Mouse (Mus musculus) liver, embryonic 12.5 days (tissue): ENCODE measurements around the gene Dvl1. TPM values are rescaled to one million over a fixed set of nuclear protein-coding genes. Genes with fewer than 3 reads are reported as not detected.

Experiments used
- ATAC-seq: fragments of 200-750 bp; cut with Nextera tagmentation; 2 replicates; pipeline ENCODE4 v1.8.0; 2017; ENCODE audit warnings: moderate number of reproducible peaks, mild to moderate bottlenecking, moderate library complexity
- H3K27ac ChIP-seq: fragments of 300-500 bp; sonication (generic); 2 replicates; pipeline ENCODE4 v1.5.1; 2016; ENCODE audit warnings: mild to moderate bottlenecking
- H3K27me3 ChIP-seq: fragments of 300-500 bp; sonication (generic); replicated peaks from 2 replicates; pipeline ENCODE4 v1.6.1; 2016; ENCODE audit warnings: mild to moderate bottlenecking, moderate library complexity
- H3K36me3 ChIP-seq: fragments of 300-500 bp; sonication (generic); 2 replicates; pipeline ENCODE4 v1.6.1; 2016; ENCODE audit warnings: mild to moderate bottlenecking, moderate library complexity
- H3K4me1 ChIP-seq: fragments of 300-500 bp; sonication (generic); 2 replicates; pipeline ENCODE4 v1.6.1; 2016
- H3K4me2 ChIP-seq: fragments of 300-500 bp; sonication (generic); 2 replicates; pipeline ENCODE4 v1.6.1; 2016; ENCODE audit warnings: mild to moderate bottlenecking, moderate library complexity
- H3K4me3 ChIP-seq: fragments of 300-500 bp; sonication (generic); 2 replicates; pipeline ENCODE4 v1.5.1; 2016; ENCODE audit warnings: mild to moderate bottlenecking, moderate library complexity
- H3K9ac ChIP-seq: fragments of 300-500 bp; sonication (generic); 2 replicates; pipeline ENCODE4 v1.6.1; 2016; ENCODE audit warnings: mild to moderate bottlenecking, moderate library complexity
- H3K9me3 ChIP-seq: fragments of 300-500 bp; sonication (generic); replicated peaks from 2 replicates; pipeline ENCODE4 v1.6.1; 2016; ENCODE audit warnings: mild to moderate bottlenecking, moderate library complexity
- WGBS: fragments of 180-500 bp; shearing (Covaris S2); methylation state at CpG from one replicate; pipeline ENCODE4 v1.1.7; 2016; ENCODE audit not compliant: insufficient replicate concordance; 5-methylcytosine and 5-hydroxymethylcytosine counted together
- polyA plus RNA-seq: library from polyadenylated mRNA; unstranded; fragments of >200 nt; fragmentation: Nextera tagmentation; extraction: Ambion mirVana; gene quantifications from 2 replicates; pipeline ENCODE4 v1.2.1, GENCODE M21; 2016

The Dvl1 gene
- polyA plus RNA-seq, 1 experiment from 2014 or later, result 10.7 TPM

GRCm38 (mm10) chr4:155856881-155857280 is 9.7 kb downstream of the Dvl1 start:
- WGBS, result 45% methylated on average over 3 of the region's 3 CpGs

GRCm38 (mm10) chr4:155859318-155859717 is 12.1 kb downstream of the Dvl1 start:
- Histone ChIP-seq H3K27ac (no peak overlapping the region), H3K27me3 (no peaks in the 10 kb centered on the region), H3K4me2 (no peak overlapping the region), H3K9me3 (no peaks in the 10 kb centered on the region), H3K4me1 (peaks cover 22% of the 10 kb centered on the region), H3K9ac (no peak overlapping the region), H3K36me3 (peaks cover 71% of the 10 kb centered on the region), H3K4me3 (no peak overlapping the region)
- 40% methylated on average over 13 of the region's 13 CpGs for WGBS
- ATAC-seq, result peak; percentile 16; the same call in 1 of the 2 replicates

More at GRCm38 (mm10) chr4:155856881-155857280, 9.7 kb downstream of the Dvl1 start:
- Histone ChIP-seq H3K4me1 (peaks cover 22% of the 10 kb centered on the region), H3K9ac (no peak overlapping the region), H3K4me2 (peak overlapping the region; percentile 26), H3K27ac (no peak overlapping the region), H3K9me3 (no peaks in the 10 kb centered on the region), H3K27me3 (no peaks in the 10 kb centered on the region), H3K4me3 (no peak overlapping the region), H3K36me3 (peaks cover 84% of the 10 kb centered on the region)
- peak; percentile 57 for ATAC-seq

DNA sequence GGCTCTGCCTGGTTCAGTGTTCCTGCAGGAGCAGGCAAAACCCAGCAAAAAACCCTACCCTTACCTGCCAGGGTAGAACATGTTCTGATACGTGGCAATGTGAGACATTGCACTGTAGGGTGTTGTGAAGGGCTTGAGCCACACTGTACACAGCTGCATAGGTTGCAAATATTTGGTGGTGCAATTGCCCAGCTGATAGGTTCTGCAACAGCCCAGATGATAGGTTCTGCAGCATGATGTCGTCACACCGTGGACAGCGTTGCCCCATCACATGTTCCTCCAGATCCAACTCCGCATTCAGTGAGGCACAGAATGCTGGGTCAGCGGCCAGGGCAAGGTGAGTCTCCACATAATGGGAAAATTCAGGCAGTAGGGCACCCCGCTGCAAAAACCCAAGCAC is 14.6 kb downstream of the Dvl1 start:
- Histone ChIP-seq H3K4me3 (no peak overlapping the region), H3K9me3 (no peaks in the 10 kb centered on the region), H3K4me2 (no peak overlapping the region), H3K9ac (no peak overlapping the region), H3K36me3 (peaks cover 71% of the 10 kb centered on the region), H3K4me1 (peaks cover 6% of the 10 kb centered on the region), H3K27me3 (no peaks in the 10 kb centered on the region), H3K27ac (no peak overlapping the region)
- WGBS, result 80% methylated on average over 7 of the region's 7 CpGs
- no peak for ATAC-seq

DNA sequence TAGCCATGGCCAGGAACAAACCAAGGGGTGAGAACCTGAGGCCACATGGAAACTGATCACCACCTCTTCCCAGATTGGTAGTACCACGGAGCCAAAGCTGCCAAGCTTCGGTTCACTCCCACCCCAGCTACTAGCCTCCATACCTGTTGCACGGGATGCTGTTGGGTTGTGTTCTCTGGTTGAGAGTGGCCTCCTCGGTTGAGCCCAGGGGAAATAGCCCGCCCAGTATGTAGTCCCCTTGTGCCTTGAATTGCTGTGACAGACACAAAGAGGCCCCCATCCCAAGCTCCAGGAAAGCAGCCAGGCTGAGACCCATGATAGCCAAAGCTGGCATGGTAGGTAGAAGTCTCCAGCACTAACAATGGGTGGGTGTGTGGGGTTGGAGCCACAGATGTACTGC is 15.8 kb downstream of the Dvl1 start, which contains the start of gene Tas1r3:
Gene Tas1r3 (minus strand): TSS at position 362 of the 400 bp plus-strand sequence.
- no peak for ATAC-seq
- H3K27me3 ChIP-seq, result no peaks in the 10 kb centered on the region
- no peak within 1 kb of the TSS for H3K4me2 ChIP-seq
- no peak within 1 kb of the TSS for H3K9ac ChIP-seq
- peaks cover 6% of the 10 kb centered on the region for H3K4me1 ChIP-seq
- H3K36me3 ChIP-seq, result peaks cover 62% of the 10 kb centered on the region
- 61% methylated on average over 5 of the region's 5 CpGs for WGBS
- no peak within 1 kb of the TSS for H3K4me3 ChIP-seq
- no peak within 1 kb of the TSS for H3K27ac ChIP-seq
- H3K9me3 ChIP-seq, result no peaks in the 10 kb centered on the region

- Histone ChIP-seq H3K36me3 (peaks cover 50% of the 10 kb centered on the region), H3K4me1 (peaks cover 36% of the 10 kb centered on the region), H3K27ac (peak overlapping the region; percentile 55), H3K4me2 (peak overlapping the region; percentile 94), H3K27me3 (no peaks in the 10 kb centered on the region), H3K9ac (peak overlapping the region; percentile 76), H3K9me3 (no peaks in the 10 kb centered on the region), H3K4me3 (peak overlapping the region; percentile 71)
- WGBS, result 5% methylated on average over 22 of the region's 22 CpGs
- ATAC-seq, result peak; percentile 42
Measured at GRCm38 (mm10) chr4:155868614-155869298, 21.6 kb downstream of the Dvl1 start.

DNA sequence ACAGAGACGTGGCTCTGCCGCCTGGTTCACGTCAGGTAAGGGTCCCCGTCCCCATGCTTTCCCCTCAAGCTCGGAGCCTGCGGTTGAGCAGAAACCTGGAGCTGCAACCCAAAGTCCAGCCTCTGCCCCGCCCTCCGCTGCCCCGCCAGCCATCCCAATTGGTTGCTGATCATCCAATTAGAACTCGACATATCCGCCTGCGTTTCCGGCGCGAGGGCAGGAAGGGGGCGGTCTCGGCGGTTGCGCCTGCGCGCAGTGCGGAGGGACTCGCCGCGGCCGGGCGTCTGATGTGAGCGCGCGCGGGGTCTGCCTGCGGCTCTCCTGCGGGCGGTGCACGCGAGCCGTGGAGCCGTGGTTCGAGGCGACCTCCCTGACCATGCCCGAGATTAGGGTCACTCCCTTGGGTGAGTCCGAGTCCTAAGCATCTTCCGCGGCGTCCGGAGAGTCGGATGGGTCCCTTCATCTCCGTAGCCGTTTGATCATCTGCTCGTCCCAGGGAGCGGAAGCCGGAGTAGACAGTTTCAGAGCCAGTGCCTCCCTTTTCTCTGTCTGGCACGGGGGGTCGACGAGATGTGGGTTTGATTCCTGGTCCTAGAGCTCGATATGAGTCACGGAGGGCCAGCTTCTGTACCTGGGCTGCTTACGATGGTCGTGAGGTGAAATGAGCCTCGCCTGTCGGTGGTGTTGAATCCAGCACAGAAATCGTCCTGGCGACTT is 22.3 kb downstream of the Dvl1 start, which contains the start of the genes Cptp and Ints11:
Gene Cptp (minus strand): TSS at position 124 of the 717 bp plus-strand sequence.
Gene Ints11 (plus strand): TSS at position 230 of the 717 bp plus-strand sequence.
- Histone ChIP-seq H3K27ac (peak within 1 kb of the TSS; percentile 67), H3K9me3 (no peaks in the 10 kb centered on the region), H3K36me3 (peaks cover 56% of the 10 kb centered on the region), H3K4me1 (peaks cover 36% of the 10 kb centered on the region), H3K9ac (peak within 1 kb of the TSS; percentile 82), H3K27me3 (no peaks in the 10 kb centered on the region), H3K4me2 (peak within 1 kb of the TSS; percentile 94), H3K4me3 (peak within 1 kb of the TSS; percentile 71)
- WGBS, result 1% methylated on average over 63 of the region's 63 CpGs
- ATAC-seq, result peak; percentile 97

DNA sequence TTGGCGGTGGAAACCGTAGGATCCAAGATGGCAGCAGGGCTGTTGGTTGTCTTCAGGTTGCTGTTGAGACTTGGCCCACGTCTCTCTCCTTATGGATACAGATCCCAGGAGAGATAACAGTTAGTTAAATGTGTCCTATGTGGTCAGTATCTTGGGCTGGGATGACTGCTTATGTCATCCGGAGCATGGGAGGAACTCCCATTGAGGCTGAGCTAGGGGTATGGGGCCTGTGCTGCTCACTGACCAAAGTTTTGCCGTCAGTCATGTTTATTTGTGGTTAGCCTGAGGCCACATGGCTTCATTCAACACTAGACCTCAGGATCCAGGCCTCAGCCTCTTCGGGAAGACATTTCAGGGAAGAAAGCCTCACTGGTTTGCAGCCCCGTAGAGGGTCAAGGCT is 24.2 kb downstream of the Dvl1 start:
- no peak overlapping the region for H3K9ac ChIP-seq
- H3K4me3 ChIP-seq, result no peak overlapping the region
- peaks cover 53% of the 10 kb centered on the region for H3K36me3 ChIP-seq
- 77% methylated on average over 7 of the region's 7 CpGs for WGBS
- no peaks in the 10 kb centered on the region for H3K27me3 ChIP-seq
- no peaks in the 10 kb centered on the region for H3K9me3 ChIP-seq
- 0 out of 2 replicates have a peak overlapping the region, but pooled peaks have one; percentile 5 for H3K4me2 ChIP-seq
- no peak for ATAC-seq
- H3K27ac ChIP-seq, result no peak overlapping the region
- peaks cover 36% of the 10 kb centered on the region for H3K4me1 ChIP-seq

- Histone ChIP-seq H3K27ac (0 out of 2 replicates have a peak overlapping the region, but pooled peaks have one; percentile 17), H3K9ac (no peak overlapping the region), H3K4me3 (no peak overlapping the region), H3K9me3 (no peaks in the 10 kb centered on the region), H3K36me3 (peaks cover 66% of the 10 kb centered on the region), H3K27me3 (no peaks in the 10 kb centered on the region), H3K4me1 (no peaks in the 10 kb centered on the region), H3K4me2 (no peak overlapping the region)
- 53% methylated on average over 3 of the region's 3 CpGs for WGBS
- no peak for ATAC-seq
Measured at GRCm38 (mm10) chr4:155883587-155883986, 36.4 kb downstream of the Dvl1 start.

GRCm38 (mm10) chr4:155886330-155886729 is 39.1 kb downstream of the Dvl1 start:
- Histone ChIP-seq H3K9me3 (no peaks in the 10 kb centered on the region), H3K4me1 (peaks cover 16% of the 10 kb centered on the region), H3K4me3 (no peak overlapping the region), H3K9ac (no peak overlapping the region), H3K27me3 (no peaks in the 10 kb centered on the region), H3K36me3 (peaks cover 73% of the 10 kb centered on the region), H3K4me2 (no peak overlapping the region), H3K27ac (no peak overlapping the region)
- no peak for ATAC-seq
- 81% methylated on average over 5 of the region's 5 CpGs for WGBS

DNA sequence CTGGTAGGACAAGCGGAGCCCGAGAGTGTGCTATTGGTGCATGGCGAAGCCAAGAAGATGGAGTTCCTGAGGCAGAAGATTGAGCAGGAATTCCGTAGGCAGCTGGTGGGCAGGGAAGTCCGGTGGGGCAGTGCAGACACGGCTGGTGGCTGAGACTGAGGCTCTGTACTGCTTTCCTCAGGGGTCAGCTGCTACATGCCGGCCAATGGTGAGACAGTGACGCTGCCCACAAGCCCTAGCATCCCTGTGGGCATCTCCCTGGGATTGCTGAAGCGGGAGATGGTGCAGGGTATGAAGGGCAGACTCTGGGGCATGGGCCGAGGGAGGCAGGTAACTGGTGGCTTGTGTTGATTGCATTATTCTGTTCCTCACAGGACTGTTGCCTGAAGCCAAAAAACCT is 40.5 kb downstream of the Dvl1 start:
- no peak for ATAC-seq

GRCm38 (mm10) chr4:155888181-155888580 is 41.0 kb downstream of the Dvl1 start:
- Histone ChIP-seq H3K9ac (no peak overlapping the region), H3K9me3 (no peaks in the 10 kb centered on the region), H3K4me1 (peaks cover 25% of the 10 kb centered on the region), H3K27ac (no peak overlapping the region), H3K4me2 (no peak overlapping the region), H3K27me3 (no peaks in the 10 kb centered on the region), H3K4me3 (no peak overlapping the region), H3K36me3 (peaks cover 67% of the 10 kb centered on the region)
- ATAC-seq, result no peak
- 85% methylated on average over 9 of the region's 9 CpGs for WGBS

More for the DNA sequence above, 40.5 kb downstream of the Dvl1 start:
- Histone ChIP-seq H3K4me2 (no peak overlapping the region), H3K36me3 (peaks cover 67% of the 10 kb centered on the region), H3K4me3 (no peak overlapping the region), H3K9ac (no peak overlapping the region), H3K27ac (no peak overlapping the region), H3K9me3 (no peaks in the 10 kb centered on the region), H3K27me3 (no peaks in the 10 kb centered on the region), H3K4me1 (peaks cover 20% of the 10 kb centered on the region)
- whole genome bisulfite sequencing, result 87% methylated on average over 10 of the region's 10 CpGs

- H3K9me3 ChIP-seq, result no peaks in the 10 kb centered on the region
- peaks cover 36% of the 10 kb centered on the region for H3K4me1 ChIP-seq
- H3K36me3 ChIP-seq, result peaks cover 58% of the 10 kb centered on the region
- H3K27me3 ChIP-seq, result no peaks in the 10 kb centered on the region
- WGBS, result 68% methylated on average over 5 of the region's 5 CpGs
- no peak overlapping the region for H3K4me2 ChIP-seq
- no peak overlapping the region for H3K9ac ChIP-seq
- H3K27ac ChIP-seq, result no peak overlapping the region
- ATAC-seq, result no peak
- H3K4me3 ChIP-seq, result no peak overlapping the region
Measured at GRCm38 (mm10) chr4:155889316-155889715, 42.1 kb downstream of the Dvl1 start.
